Mouse (Mus musculus) embryonic fibroblast, embryonic 13.5 days (primary cell): ENCODE data around the gene Nup50. TPM values are rescaled to one million over a fixed set of nuclear protein-coding genes. Genes with fewer than 3 reads are reported as not detected.

ENCODE experiments used
- H3K27ac ChIP-seq: 2 replicates; pipeline ENCODE4 v1.5.1; 2012; ENCODE audit warnings: low read length, control low read depth, inconsistent platforms; ENCODE audit not compliant: insufficient read depth
- H3K4me1 ChIP-seq: 2 replicates; pipeline ENCODE4 v1.6.1; 2011; ENCODE audit warnings: low read length; ENCODE audit not compliant: control insufficient read depth, insufficient read depth
- H3K4me3 ChIP-seq: 2 replicates; pipeline ENCODE4 v1.5.1; 2011; ENCODE audit warnings: mild to moderate bottlenecking, control low read depth, low read length; ENCODE audit not compliant: insufficient read depth
- CTCF ChIP-seq: IDR thresholded peaks from 2 replicates; pipeline ENCODE4 v1.5.1; 2011; ENCODE audit warnings: mild to moderate bottlenecking, control low read depth, low read length, moderate library complexity, borderline replicate concordance; ENCODE audit not compliant: insufficient read depth
- POLR2A ChIP-seq: IDR thresholded peaks from 2 replicates; pipeline ENCODE4 v1.6.1; 2011; ENCODE audit warnings: low read depth, mild to moderate bottlenecking, control low read depth, low read length, moderate library complexity
- polyA plus RNA-seq: library from polyadenylated mRNA; stranded (reverse); fragments of >200 nt; gene quantifications from 2 replicates; pipeline ENCODE4 v1.2.4, GENCODE M21; 2011; ENCODE audit warnings: low read depth; ENCODE audit not compliant: missing spikeins, insufficient read length

Nup50 gene
- polyA plus RNA-seq, 1 experiment = 45.7 TPM

DNA sequence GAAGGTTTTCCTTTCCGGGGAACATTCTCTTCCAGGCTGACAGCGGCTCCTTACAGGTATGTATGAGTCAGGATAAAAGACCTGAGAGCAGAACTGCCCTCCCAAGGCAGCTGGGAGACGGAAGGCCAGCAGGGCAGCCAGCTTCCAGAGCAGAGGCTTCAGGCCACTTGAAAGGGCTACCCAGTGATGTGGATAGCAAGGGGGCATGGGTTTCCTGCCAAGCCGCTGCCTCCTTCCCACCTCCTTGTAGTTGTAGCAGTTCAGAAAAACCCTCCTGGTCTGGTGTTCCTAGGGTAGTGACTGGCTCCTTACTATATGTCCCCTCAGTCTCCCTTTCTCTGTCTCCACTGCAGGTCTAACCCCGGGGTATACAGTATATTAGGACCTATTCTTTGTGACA lies 21.1 kb downstream of the Nup50 start:
- Histone ChIP-seq H3K4me1 (no peaks in the 10 kb centered on the region), H3K4me3 (no peak overlapping the region), H3K27ac (no peak overlapping the region)
- TF ChIP-seq CTCF (no peak), POLR2A (no peak)

DNA sequence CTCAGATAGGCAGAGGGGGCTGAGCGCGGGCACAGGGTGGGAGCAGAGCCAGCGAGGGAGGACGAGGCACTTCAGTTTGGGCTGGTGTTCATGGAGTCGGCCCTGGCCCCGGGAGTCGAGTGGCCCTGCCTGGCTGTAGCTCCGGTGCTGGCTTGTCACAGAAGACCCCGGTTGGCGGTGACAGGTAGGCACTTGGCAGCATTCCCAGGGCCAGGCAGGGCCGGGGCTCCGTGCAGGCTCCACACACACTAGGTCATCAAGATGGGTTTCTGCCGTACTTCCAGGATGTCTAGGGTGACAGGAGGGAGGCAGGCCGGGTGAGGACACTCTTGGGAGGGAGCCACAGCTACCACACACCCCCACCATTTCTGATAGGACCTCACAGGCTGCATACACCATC lies 25.8 kb downstream of the Nup50 start:
- Histone ChIP-seq H3K27ac (no peak overlapping the region), H3K4me3 (no peak overlapping the region), H3K4me1 (no peaks in the 10 kb centered on the region)
- no peak for TF ChIP-seq POLR2A

DNA sequence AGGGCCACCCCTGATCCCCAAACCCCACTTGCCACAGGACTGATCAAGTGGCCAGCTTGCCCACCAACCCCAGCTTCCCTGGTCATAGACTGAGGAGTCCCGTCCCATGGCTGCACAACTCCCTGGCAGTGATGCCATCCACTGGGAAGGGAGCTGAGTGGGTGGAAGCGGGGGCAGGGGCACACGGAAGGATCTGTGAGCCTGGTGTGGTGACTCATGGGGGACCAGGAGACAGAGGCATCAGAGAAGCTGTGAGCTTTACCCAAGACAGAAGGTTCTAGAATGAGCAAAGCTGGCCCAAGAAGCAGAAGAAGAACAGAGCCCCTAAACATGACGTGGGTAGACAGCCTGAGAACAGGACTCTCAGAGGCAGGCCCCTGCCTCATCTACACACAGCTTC lies 26.8 kb downstream of the Nup50 start:
- no peak overlapping the region for H3K4me3 ChIP-seq
- TF ChIP-seq CTCF (no peak), POLR2A (no peak)
- no peak overlapping the region for H3K27ac ChIP-seq
- no peaks in the 10 kb centered on the region for H3K4me1 ChIP-seq

DNA sequence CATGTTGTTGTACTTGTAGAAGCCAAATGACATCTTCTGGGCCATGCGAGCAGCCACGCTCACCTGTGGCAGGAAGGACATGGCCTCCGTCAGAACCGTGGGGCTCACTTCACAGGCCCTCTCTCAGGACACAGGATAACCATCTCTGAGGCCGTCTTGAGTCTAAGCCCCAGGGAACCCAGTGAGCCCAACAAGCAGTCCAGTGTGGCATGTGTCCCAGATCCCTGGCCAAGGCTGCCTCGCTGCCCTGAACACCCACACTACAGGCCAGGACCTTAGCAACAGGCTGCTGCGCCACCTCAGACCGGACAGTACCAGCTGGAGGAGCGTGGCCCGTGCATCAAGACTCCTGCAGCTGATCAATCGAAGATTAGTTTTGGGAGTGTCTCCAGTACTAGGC lies 30.0 kb downstream of the Nup50 start:
- no peak for TF ChIP-seq CTCF
- no peak for TF ChIP-seq POLR2A
- Histone ChIP-seq H3K4me1 (no peaks in the 10 kb centered on the region), H3K27ac (no peak overlapping the region), H3K4me3 (no peak overlapping the region)

DNA sequence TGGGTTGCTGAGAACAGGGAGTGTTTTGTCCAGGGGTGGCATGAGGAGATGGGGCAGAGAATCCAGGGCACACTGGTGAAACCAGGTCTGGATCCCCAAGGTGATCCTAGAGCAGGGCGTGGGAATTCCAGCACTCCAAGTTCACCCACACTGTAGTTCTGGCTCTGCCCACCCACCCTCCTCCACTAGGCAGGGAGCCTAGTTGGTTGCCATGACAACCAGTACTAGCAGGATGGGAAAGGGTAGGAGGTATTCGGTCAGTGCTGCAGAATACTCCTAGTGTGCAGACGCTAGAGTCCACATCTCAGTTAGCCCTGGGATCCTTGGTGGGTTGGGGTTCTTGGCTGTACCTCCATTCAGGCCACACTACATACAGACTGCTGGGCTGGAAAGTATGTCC lies 34.6 kb downstream of the Nup50 start:
- no peak overlapping the region for H3K4me3 ChIP-seq
- H3K4me1 ChIP-seq = 0 out of 2 replicates have a peak, but pooled peaks cover 7% of the 10 kb centered on the region
- no peak overlapping the region for H3K27ac ChIP-seq
- no peak for TF ChIP-seq POLR2A
- no peak for TF ChIP-seq CTCF

DNA sequence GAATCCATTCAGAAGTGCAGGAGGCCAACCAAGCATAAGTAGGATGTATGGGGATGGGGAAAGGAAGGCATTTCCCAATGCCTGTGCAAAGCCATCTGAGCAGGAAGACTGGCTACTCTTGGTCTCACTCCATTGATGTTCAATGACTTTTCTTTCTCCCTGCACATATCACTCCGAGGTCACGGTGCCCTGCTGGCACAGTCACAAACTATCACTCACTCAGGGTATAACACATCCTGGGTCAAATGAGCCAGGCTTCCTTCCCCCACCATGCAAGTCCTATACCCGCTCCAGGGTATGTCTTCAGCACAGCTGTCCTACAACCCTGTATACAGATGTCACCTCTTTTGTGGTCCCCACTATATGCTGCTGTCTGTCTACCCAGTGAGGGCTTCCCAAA lies 35.1 kb downstream of the Nup50 start:
- Histone ChIP-seq H3K27ac (no peak overlapping the region), H3K4me3 (no peak overlapping the region), H3K4me1 (0 out of 2 replicates have a peak, but pooled peaks cover 7% of the 10 kb centered on the region)
- TF ChIP-seq POLR2A = no peak

DNA sequence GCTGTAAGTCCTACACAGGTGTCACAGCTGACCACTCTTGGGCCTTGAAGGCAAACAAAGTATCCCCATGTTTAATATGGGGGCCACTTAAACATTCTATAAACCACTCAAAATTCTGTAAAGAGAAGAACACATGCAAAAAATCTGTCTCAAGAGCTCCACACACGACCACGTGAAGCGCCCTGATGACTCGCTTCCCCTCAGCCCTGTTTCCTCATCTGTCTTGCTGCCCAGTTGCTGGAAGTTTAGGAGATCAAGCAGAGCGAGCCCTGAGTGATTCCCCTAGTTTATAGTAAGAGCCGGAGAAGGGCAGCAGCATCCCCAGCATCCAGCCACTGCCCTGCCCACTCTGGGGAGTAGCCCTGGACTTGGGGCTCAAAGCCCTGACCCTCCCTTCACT lies 36.7 kb downstream of the Nup50 start:
- Histone ChIP-seq H3K4me1 (0 out of 2 replicates have a peak, but pooled peaks cover 7% of the 10 kb centered on the region), H3K4me3 (no peak overlapping the region), H3K27ac (no peak overlapping the region)
- TF ChIP-seq CTCF (no peak), POLR2A (no peak)

DNA sequence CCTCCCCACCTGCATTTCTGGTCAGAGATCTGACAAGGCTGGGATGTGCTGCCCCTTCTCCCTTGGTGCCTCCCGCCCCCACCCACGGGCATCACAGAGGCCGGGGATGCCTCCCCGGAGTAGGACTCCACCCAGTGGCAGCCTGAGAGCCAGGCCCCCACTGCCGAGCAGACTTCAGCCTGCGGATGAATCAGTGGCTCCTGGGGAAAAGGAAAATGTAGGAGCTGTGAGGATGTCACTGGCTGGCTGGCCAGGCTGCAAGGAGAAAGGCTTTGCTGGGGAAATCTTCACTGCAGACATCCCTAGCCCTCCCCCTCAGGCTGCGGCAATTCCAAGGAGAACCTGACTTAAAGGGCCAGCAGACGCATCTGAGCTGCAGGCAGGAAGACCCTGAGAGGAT lies 37.5 kb downstream of the Nup50 start:
- no peak overlapping the region for H3K27ac ChIP-seq
- TF ChIP-seq POLR2A = no peak
- no peak for TF ChIP-seq CTCF

DNA sequence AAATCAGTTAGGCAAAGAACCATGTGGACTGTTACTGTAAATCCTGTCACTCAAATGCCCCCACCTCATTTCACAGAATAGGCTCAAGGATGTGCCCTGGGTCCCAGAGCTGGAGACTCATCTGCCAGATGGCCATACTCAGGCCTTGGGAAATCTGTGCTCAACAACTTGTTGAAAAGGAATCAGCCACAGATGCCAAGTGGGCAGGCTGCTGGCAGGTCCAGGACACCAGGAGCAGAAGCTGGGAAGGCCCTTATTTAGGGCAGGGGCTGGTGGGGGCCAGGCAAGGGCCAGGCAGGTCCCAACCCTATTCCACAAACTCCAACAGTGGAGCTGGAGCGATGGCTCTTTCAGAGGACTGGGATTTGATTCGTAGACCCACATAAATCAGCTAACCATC lies 39.3 kb downstream of the Nup50 start:
- H3K27ac ChIP-seq = no peak overlapping the region
- H3K4me3 ChIP-seq = no peak overlapping the region
- TF ChIP-seq POLR2A (no peak), CTCF (no peak)
- 0 out of 2 replicates have a peak, but pooled peaks cover 7% of the 10 kb centered on the region for H3K4me1 ChIP-seq

More for the DNA sequence above, 37.5 kb downstream of the Nup50 start:
- H3K4me1 ChIP-seq = 0 out of 2 replicates have a peak, but pooled peaks cover 7% of the 10 kb centered on the region
- H3K4me3 ChIP-seq = no peak overlapping the region

DNA sequence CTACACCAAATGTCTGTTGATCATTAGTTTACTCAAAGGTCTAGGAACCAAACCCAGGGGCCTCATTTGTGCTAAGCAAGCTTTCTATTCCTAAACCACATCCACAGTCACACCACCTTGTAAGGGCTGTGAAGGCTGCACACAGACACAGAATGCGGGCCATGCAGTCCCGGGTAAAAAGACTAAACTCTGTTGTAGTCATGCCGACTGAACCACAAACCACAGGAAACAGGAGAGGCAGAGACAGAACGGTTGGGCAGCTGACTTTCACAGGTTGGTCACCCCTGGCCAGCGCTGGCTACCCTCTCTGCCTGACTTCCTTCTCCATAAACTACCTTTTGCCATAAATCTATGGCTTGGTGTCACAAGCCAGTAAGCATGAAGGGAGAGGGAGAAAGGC lies 41.6 kb downstream of the Nup50 start:
- Histone ChIP-seq H3K27ac (no peak overlapping the region), H3K4me3 (no peak overlapping the region), H3K4me1 (0 out of 2 replicates have a peak, but pooled peaks cover 7% of the 10 kb centered on the region)
- TF ChIP-seq CTCF (no peak), POLR2A (no peak)

DNA sequence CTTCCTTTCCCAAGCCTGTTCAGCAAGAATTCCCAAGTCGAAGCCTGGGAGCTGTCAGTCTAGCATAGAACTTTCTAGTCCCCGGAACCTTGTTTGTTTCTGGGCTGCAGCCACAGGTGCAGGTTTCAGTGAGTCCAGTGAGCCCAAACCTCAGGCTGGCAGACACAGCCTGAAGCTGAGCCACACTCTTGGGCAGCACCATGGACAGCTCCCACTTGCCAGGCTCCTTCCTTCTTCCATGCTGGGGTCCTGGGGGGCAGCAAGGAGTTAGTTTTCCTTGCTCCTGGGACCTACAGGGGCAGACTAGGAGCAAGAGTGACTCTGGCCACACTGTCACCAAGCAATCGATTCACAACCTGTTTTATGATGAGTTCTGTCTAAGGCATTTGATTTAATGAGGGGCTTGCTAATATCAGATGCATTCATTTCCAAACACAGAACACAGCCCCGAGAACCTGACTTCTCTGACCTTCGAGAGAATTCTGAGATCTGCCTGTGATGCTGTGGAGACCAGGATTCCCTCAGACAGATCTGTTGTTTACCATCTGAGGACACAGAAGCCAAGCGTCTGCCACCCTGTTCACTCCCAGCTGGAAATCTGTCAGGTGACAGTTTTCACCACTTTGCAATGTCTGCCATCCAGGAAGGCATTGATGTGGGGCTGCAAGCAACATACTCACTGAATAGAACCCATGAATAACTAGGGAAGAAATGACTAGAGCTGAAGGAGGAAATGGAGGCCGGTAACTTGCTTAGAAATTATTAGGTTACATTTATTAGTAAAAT lies 42.6 kb downstream of the Nup50 start:
- 0 out of 2 replicates have a peak, but pooled peaks cover 2% of the 10 kb centered on the region for H3K4me1 ChIP-seq
- H3K4me3 ChIP-seq = no peak overlapping the region
- TF ChIP-seq CTCF = no peak
- no peak for TF ChIP-seq POLR2A
- no peak overlapping the region for H3K27ac ChIP-seq

DNA sequence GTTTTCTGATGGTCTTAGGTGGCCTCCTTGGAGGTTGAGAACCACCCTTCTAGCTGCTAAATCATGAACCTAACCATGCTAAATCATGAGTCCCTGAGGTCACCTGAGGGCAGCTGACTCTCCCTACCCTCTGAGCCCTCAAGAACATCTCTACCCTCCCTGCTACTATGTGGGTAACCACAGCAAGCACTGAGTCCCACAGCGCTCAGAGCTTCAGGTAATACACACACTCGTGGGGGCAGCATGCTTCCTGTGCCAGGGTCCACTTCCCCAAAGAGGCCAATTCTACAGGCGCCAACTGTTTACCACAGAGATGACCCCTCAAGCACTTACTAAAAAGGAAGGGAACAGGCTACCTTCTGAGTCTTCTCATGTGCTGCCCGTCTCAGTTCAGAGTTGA lies 45.3 kb downstream of the Nup50 start:
- no peak for TF ChIP-seq POLR2A
- no peak for TF ChIP-seq CTCF
- no peak overlapping the region for H3K4me3 ChIP-seq
- H3K27ac ChIP-seq = no peak overlapping the region
- H3K4me1 ChIP-seq = no peaks in the 10 kb centered on the region
